Mouse (Mus musculus) intestine, embryonic 16.5 days (tissue): ENCODE results near the gene Gm45140. TPM values are rescaled to one million over a fixed set of nuclear protein-coding genes. Genes with fewer than 3 reads are reported as not detected.
A peak's percentile ranks its signal among the peaks of the same experiment; 100 is the strongest.

Source experiments
- ATAC-seq: fragments of 200-750 bp; cut with Nextera tagmentation; 2 replicates; pipeline ENCODE4 v1.8.0; 2017; ENCODE audit warnings: moderate TSS enrichment, moderate library complexity
- H3K27ac ChIP-seq: fragments of 300-500 bp; sonication (generic); 2 replicates; pipeline ENCODE4 v1.5.1; 2014; ENCODE audit warnings: mild to moderate bottlenecking, low read length
- H3K27me3 ChIP-seq: fragments of 300-500 bp; sonication (generic); replicated peaks from 2 replicates; pipeline ENCODE4 v1.6.1; 2014; ENCODE audit warnings: low read length, control low read depth, mixed read lengths; ENCODE audit not compliant: control insufficient read depth, insufficient read depth
- H3K36me3 ChIP-seq: fragments of 300-500 bp; sonication (generic); 2 replicates; pipeline ENCODE4 v1.6.1; 2014; ENCODE audit warnings: low read length, control low read depth; ENCODE audit not compliant: control insufficient read depth, insufficient read depth
- H3K4me1 ChIP-seq: fragments of 300-500 bp; sonication (generic); 2 replicates; pipeline ENCODE4 v1.6.1; 2014; ENCODE audit warnings: low read length, control low read depth, mixed read lengths; ENCODE audit not compliant: control insufficient read depth, insufficient read depth
- H3K4me2 ChIP-seq: fragments of 300-500 bp; sonication (generic); 2 replicates; pipeline ENCODE4 v1.6.1; 2014; ENCODE audit warnings: low read depth, low read length, control low read depth
- H3K4me3 ChIP-seq: fragments of 300-500 bp; sonication (generic); 2 replicates; pipeline ENCODE4 v1.5.1; 2014; ENCODE audit warnings: mild to moderate bottlenecking, low read length
- H3K9ac ChIP-seq: fragments of 300-500 bp; sonication (generic); 2 replicates; pipeline ENCODE4 v1.6.1; 2014; ENCODE audit warnings: low read depth, low read length
- H3K9me3 ChIP-seq: fragments of 300-500 bp; sonication (generic); 2 replicates; pipeline ENCODE4 v1.6.1; 2016; ENCODE audit warnings: low read length, control low read depth; ENCODE audit not compliant: control insufficient read depth
- WGBS: fragments of 180-500 bp; shearing (Covaris S2); extraction: QIAGEN DNeasy Blood & Tissue Kit; methylation state at CpG from one replicate; pipeline ENCODE4 v1.1.7; 2014; 5-methylcytosine and 5-hydroxymethylcytosine counted together
- polyA plus RNA-seq: library from polyadenylated mRNA; unstranded; fragments of >200 nt; fragmentation: Nextera tagmentation; extraction: Ambion mirVana; gene quantifications from 2 replicates; pipeline ENCODE4 v1.2.1, GENCODE M21; 2015

Gm45140 gene
- polyA plus RNA-seq, 1 experiment from 2014 or later: 4.1 TPM

DNA sequence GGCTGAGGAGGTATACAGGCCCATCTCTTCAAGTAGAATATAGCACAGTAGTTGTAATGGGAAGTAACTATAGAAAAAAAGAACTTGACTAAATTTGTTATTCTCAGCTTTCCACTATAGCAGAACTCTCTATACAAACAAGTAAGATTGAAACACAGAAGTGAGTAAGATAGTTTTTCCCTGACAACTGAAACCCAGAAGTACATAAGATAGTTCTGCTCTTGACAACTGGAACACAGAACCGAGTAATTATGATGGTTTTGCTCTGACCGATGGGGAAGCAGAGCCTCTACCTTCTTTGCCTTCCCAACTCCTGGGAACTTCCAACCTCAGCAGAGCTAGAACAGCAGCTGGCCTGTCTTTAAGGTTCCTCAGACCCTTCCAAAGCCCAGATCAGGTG is 26.5 kb downstream of the Gm45140 start:
- WGBS: 79% methylated on average over 2 of the region's 2 CpGs
- Histone ChIP-seq H3K9ac (no peak overlapping the region), H3K36me3 (no peaks in the 10 kb centered on the region), H3K4me1 (peaks cover 21% of the 10 kb centered on the region), H3K9me3 (no peaks in the 10 kb centered on the region), H3K27ac (no peak overlapping the region), H3K4me2 (no peak overlapping the region), H3K4me3 (no peak overlapping the region), H3K27me3 (no peaks in the 10 kb centered on the region)
- ATAC-seq: no peak

- Histone ChIP-seq H3K27me3 (no peaks in the 10 kb centered on the region), H3K27ac (0 out of 2 replicates have a peak overlapping the region, but pooled peaks have one; percentile 26), H3K4me2 (no peak overlapping the region), H3K4me3 (no peak overlapping the region), H3K4me1 (peaks cover 21% of the 10 kb centered on the region), H3K9me3 (no peaks in the 10 kb centered on the region), H3K36me3 (no peaks in the 10 kb centered on the region), H3K9ac (no peak overlapping the region)
- WGBS: 49% methylated on average over 3 of the region's 3 CpGs
- ATAC-seq: no peak
Observed at GRCm38 (mm10) chr6:87808521-87808920, 27.1 kb downstream of the Gm45140 start.

GRCm38 (mm10) chr6:87807735-87808440 is 27.7 kb downstream of the Gm45140 start:
- no peak for ATAC-seq
- Histone ChIP-seq H3K9ac (no peak overlapping the region), H3K27ac (no peak overlapping the region), H3K4me1 (peaks cover 21% of the 10 kb centered on the region), H3K4me2 (no peak overlapping the region), H3K4me3 (no peak overlapping the region), H3K9me3 (no peaks in the 10 kb centered on the region), H3K36me3 (no peaks in the 10 kb centered on the region), H3K27me3 (no peaks in the 10 kb centered on the region)
- 84% methylated on average over 4 of the region's 4 CpGs for WGBS

GRCm38 (mm10) chr6:87806857-87807256 is 28.7 kb downstream of the Gm45140 start:
- ATAC-seq: no peak
- Histone ChIP-seq H3K4me3 (no peak overlapping the region), H3K4me2 (no peak overlapping the region), H3K9me3 (no peaks in the 10 kb centered on the region), H3K36me3 (no peaks in the 10 kb centered on the region), H3K9ac (no peak overlapping the region), H3K27ac (no peak overlapping the region), H3K4me1 (peaks cover 18% of the 10 kb centered on the region), H3K27me3 (no peaks in the 10 kb centered on the region)
- WGBS: 58% methylated on average over 2 of the region's 2 CpGs

GRCm38 (mm10) chr6:87806028-87806427 is 29.6 kb downstream of the Gm45140 start:
- H3K27me3 ChIP-seq: no peaks in the 10 kb centered on the region
- H3K9ac ChIP-seq: no peak overlapping the region
- H3K4me3 ChIP-seq: no peak overlapping the region
- ATAC-seq: no peak
- H3K9me3 ChIP-seq: no peaks in the 10 kb centered on the region
- no peaks in the 10 kb centered on the region for H3K36me3 ChIP-seq
- peaks cover 18% of the 10 kb centered on the region for H3K4me1 ChIP-seq
- H3K4me2 ChIP-seq: no peak overlapping the region
- H3K27ac ChIP-seq: no peak overlapping the region
- WGBS: 64% methylated on average over 2 of the region's 2 CpGs

DNA sequence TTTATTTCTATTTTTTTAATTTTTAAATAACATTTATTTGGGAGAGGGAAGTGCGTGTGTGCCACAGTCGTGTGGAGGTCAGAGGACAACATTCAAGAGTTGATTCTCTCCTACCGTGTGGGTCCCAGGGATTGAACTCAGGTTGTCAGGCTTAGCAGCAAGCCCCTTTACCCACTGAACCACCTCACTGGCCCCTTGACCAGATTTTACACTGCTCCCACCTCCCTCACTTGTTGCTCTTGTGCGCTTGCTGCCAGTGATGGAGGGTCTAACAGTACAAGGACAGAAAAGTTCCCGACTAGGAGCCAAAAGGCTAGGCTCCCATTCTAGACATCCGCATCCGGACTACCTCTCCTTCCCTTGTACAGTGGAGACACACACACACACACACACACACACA is 30.1 kb downstream of the Gm45140 start:
- Histone ChIP-seq H3K27ac (no peak overlapping the region), H3K36me3 (no peaks in the 10 kb centered on the region), H3K4me2 (no peak overlapping the region), H3K4me3 (no peak overlapping the region), H3K4me1 (peaks cover 17% of the 10 kb centered on the region), H3K9me3 (no peaks in the 10 kb centered on the region), H3K27me3 (no peaks in the 10 kb centered on the region), H3K9ac (no peak overlapping the region)
- ATAC-seq: no peak
- 85% methylated on average over 7 of the region's 7 CpGs for WGBS

DNA sequence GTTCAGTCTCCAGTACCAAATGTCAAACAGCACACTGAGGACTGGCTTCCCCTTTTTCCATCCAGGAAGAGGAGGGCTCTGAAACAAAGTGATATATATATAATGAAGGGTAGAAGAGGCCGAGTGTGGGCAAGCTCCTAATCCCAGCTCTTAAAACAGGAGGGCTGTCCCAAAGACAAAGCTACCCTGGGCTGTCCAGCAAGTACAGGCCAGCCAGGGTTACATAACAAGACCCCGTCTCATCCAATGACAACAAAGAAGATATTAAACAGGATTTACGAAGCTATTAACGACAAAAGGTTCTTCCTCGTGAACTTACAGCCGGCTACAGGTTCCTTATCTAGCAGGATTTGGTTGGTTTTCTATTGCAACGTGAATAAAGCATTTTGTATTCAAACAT is 30.7 kb downstream of the Gm45140 start:
- Histone ChIP-seq H3K27me3 (no peaks in the 10 kb centered on the region), H3K4me3 (no peak overlapping the region), H3K9me3 (no peaks in the 10 kb centered on the region), H3K4me1 (peaks cover 13% of the 10 kb centered on the region), H3K9ac (no peak overlapping the region), H3K36me3 (no peaks in the 10 kb centered on the region), H3K27ac (no peak overlapping the region), H3K4me2 (no peak overlapping the region)
- WGBS: 69% methylated on average over 7 of the region's 7 CpGs
- ATAC-seq: no peak

- Histone ChIP-seq H3K27me3 (no peaks in the 10 kb centered on the region), H3K4me1 (peaks cover 5% of the 10 kb centered on the region), H3K9me3 (no peaks in the 10 kb centered on the region), H3K9ac (no peak overlapping the region), H3K4me2 (no peak overlapping the region), H3K36me3 (no peaks in the 10 kb centered on the region), H3K4me3 (no peak overlapping the region), H3K27ac (no peak overlapping the region)
- no peak for ATAC-seq
- WGBS: 79% methylated on average over 1 of the region's 1 CpGs
Observed at GRCm38 (mm10) chr6:87804036-87804435, 31.6 kb downstream of the Gm45140 start.

- Histone ChIP-seq H3K36me3 (no peaks in the 10 kb centered on the region), H3K4me3 (no peak overlapping the region), H3K4me2 (no peak overlapping the region), H3K9ac (no peak overlapping the region), H3K9me3 (no peaks in the 10 kb centered on the region), H3K27me3 (no peaks in the 10 kb centered on the region), H3K4me1 (no peaks in the 10 kb centered on the region; the same call in 1 of the 2 replicates), H3K27ac (no peak overlapping the region)
- ATAC-seq: no peak
- WGBS: 86% methylated on average over 7 of the region's 7 CpGs
Observed at GRCm38 (mm10) chr6:87802462-87802861, 33.1 kb downstream of the Gm45140 start.

- H3K4me1 ChIP-seq: no peaks in the 10 kb centered on the region
- H3K9ac ChIP-seq: no peak overlapping the region
- 85% methylated on average over 6 of the region's 6 CpGs for WGBS
- no peaks in the 10 kb centered on the region for H3K9me3 ChIP-seq
- no peak overlapping the region for H3K4me3 ChIP-seq
- no peaks in the 10 kb centered on the region for H3K27me3 ChIP-seq
- no peak overlapping the region for H3K4me2 ChIP-seq
- no peak overlapping the region for H3K27ac ChIP-seq
- ATAC-seq: no peak
- no peaks in the 10 kb centered on the region for H3K36me3 ChIP-seq
Observed at GRCm38 (mm10) chr6:87799576-87799975, 36.0 kb downstream of the Gm45140 start.
